Mouse (Mus musculus) thymus, postnatal 10 days (tissue): ENCODE results near the gene 1700129C05Rik.

Source experiments
- DNase-seq, 2 experiments: peaks; one replicate each; pipeline ENCODE4 v3.0.0; 2021; ENCODE audit warnings: low spot score in 2 of 2

1700129C05Rik gene

DNA sequence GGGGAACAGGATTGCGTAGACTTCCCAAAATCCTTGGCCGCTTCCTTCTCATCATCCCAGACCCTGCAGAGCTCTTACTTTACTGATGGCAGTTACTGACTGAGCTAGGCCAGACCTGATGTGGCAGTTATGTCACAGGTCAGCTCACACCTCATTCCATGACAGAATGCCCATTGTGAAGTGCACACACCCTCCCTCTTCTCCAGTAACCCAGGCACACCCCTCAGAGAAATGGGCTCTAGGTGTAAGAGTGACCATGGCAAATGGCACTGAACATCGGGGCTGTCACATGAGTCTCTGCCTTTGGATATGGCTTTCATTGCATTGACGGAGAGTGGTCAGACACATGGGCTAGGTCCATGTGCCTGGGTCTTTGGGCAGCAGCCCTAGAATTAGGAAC, at the start of gene 1700129C05Rik:
Gene 1700129C05Rik (minus strand): TSS at position 101 of the 400 bp plus-strand sequence.
- DNase-seq = no peak

DNA sequence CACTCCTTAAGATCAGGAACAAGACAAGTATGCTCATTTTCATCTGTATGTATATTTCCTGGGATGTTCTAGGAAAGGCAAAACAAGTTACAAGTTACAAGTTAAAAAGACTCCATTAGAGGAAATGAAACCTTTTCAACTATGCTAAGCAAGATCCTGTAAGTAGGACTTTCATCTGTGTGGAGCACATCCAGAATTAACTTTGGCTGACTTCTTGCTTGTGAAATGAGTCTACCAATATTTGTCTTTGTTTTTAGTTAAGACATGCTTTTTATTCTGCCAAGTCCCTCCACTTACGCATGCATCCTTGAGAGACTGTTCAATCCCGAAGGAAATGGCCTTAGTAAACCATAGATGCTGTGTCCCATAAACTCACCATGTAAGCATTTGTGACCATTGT, 43.4 kb upstream of the 1700129C05Rik start:
- no peak for DNase-seq

DNA sequence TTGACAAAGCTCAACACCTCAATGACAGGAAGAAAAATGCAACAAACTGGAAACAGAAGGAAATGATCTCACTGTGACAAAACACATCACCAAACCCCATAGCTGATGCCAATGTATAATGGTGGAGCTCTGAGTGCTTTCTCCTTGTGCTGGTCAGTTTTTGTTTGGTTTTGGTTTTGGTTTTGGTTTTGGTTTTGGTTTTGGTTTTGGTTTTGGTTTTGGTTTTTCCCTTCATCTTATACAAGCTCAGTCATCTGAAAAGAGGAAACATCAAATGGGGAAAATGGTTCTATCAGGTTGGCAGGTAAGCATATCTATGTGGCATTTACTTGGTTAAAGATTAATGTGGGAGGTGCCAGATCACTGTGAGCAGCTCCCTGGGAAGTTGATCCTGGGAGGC, 42.8 kb upstream of the 1700129C05Rik start:
- no peak for DNase-seq

DNA sequence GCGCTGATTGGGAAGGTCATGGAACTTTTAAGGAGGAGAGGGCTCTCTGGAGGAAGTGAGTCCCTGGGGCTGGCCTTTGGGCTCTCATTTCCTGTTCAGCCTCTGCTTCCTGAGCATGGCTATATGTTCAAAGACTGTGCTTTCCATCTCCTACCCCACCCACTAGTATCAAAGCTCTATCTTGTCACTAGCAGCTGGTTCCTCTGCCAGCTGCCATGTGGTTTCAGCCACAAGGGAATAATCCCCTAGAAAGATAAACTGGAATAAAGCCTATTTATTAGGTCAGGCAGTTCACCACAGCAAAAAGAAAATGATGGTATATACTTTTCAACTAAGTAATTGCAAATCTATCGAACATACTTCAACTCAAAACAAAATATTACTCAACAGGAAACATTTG, 40.0 kb upstream of the 1700129C05Rik start:
- no peak for DNase-seq

DNA sequence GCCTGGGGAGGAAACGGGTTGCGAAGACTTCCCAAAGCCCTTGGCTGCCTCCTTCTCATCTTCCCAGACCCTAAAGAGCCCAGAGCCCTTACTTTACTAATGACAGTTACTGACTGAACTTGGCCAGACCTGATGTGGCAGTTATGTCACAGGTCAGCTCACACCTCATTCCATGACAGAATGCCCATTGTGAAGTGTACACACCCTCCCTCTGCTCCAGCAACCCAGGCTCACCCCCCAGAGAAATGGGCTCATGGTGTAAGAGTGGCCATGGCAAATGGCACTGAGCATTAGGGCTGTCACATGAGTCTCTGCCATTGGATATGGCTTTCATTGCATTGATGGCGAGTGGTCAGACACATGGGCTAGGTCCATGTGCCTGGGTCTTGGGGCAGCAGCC, 36.0 kb upstream of the 1700129C05Rik start, which contains the start of gene Gm5142:
Gene Gm5142 (minus strand): TSS at position 101 of the 400 bp plus-strand sequence.
- DNase-seq = no peak

DNA sequence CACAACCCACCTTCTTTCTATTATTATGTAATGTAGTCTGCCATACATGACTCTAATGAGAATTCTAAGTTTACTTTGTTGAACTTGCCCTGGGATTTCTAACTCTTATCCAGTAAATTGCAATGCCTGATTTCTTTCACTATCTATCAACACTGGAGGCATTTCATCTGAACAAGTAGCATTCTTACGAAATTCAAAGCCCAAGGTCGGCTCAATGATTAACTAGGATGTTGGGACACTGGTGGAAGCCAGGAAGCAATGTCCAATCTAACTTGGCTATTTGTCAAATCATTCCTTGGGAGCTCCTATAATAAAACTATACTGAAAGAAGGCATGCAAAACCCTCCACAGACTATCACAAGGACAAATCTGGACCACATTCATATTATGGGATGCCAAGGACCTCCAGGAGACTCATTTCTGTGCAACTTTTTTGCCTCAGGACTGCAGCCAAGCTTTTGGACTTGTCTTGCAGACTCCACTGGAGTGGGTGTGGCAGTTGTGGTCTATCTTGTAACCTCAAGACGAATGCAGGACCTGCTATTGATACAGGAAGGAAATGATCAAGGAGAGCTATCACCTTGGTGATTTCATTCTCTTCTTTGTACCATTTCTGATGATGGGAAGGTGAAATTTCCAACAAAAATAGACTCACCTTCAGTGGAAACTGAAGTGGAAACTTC, 14.5 kb upstream of the 1700129C05Rik start:
- no peak for DNase-seq

DNA sequence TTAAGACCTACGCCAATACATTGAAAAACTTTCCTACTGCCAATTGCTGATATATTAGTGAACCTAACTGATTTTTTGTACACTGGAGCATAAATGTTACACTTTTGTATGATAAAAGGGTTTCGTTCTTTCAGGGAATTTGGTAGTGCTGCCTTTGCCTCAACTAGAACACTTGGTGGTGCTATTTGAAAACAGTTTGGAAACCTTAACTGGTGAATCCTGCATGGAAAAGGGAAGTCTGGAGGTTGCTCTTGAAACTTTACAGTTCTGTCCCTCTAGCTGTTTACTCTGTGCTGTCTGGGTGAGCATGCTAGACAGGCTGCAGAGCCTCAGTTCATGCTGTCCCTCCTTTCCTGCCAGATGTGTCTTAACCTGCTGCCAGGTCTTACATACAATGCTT, 12.9 kb upstream of the 1700129C05Rik start:
- no peak for DNase-seq

DNA sequence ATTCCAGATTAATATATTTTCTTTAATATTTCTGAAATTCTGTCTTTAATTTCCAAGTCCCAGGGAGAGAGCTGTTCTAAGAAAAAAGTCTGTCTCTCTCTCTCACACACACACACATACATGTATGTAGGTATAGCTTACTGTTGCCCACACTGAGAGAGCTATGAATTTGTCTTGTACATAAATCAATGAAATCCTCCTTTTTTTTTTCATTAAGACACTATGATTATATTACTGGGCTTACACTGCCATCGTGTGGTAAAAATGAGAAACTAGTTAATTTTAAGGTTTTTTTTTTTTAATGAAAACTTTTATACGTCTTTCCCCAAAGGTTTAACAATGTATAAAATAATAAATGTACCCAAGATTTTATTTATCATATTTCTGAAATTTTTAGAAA, 28.4 kb downstream of the 1700129C05Rik start:
- DNase-seq = no peak

DNA sequence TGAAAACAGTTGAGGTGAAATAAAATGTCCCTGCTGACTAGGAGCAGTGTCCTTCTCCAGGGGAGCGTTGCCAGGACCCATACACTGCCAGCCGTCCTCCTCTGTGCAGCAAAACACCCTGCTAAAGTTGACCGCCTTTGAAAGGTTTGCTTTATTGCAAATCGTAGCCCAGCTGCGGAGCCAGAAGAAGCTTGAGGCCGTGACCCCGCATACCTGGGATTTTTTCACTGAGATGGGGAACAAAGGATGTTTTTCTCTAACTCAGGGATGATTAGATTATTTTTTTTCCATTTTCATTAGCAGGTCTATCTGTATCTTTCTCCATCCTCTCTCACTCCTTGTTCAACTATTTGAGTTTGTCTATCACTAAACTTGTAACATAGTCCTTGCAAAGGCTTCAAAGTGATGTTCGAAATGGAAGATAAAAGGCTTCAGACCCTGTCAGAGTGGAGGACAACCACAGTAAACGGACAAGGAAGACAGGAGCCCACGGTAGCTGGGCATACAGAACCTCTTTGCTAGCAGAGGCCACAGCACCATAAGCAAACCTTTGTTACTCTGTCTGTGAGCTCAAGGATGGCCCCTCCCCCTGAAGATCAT, 38.6 kb downstream of the 1700129C05Rik start:
- no peak for DNase-seq

DNA sequence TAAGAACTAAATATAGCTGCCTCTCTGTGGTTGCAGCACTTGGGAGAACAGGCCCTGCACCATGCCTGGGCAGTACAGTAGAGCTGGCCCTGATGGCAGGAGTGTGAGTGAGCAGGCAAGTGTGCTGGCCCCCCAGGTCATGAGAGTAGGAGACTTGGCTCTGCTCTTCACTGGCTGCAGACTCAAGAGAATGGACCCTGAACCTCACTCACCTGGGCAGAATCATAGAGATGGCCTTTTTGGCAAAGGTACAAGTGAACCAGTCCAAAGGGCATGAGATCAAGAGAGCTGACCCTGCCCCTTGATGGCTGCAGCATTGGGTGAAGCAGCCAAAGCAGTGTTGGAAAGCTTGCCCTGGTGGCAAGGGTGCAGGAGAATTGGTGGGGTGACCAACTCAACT, 49.1 kb downstream of the 1700129C05Rik start:
- no peak for DNase-seq

DNA sequence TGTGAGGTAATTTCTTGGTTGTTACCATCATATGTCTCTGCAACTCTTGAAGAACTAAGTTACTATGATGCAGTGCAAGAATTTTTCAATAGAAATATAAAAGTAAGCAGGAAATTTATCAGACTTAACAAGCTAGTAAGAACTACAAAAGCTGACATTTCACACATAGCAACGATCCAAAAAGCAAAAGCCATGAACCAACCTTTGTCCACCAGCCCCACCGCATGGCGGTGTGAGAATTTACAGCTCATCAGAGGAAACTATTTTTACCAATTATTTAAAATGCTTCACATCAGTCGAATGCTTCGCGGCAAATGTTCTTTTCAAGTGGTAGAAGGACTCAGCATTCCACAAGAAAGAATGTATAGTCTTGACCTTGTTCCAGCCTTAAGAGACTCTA, 58.3 kb downstream of the 1700129C05Rik start:
- DNase-seq = no peak
